Mouse (Mus musculus): ENCODE measurements around the gene Zfp36l1. TPM values are rescaled to one million over a fixed set of nuclear protein-coding genes. Genes with fewer than 3 reads are reported as not detected.
A peak's percentile ranks its signal among the peaks of the same experiment; 100 is the strongest.

Gene Zfp36l1
- polyA plus RNA-seq, 1 experiment from 2014 or later, result 52.3 TPM

- Histone ChIP-seq H3K4me1 (ENCODE audit: control insufficient read depth, insufficient read depth, low read length) (peaks cover 14% of the 10 kb centered on the region), H3K4me2 (ENCODE audit: low read length) (peak overlapping the region; percentile 95), H3K9ac (replicated peaks; ENCODE audit: low read length) (peak overlapping the region; percentile 88), H3K27ac (replicated peaks; ENCODE audit: low read depth, low read length) (peak overlapping the region; percentile 87), H3K27me3 (ENCODE audit: control insufficient read depth, insufficient read depth, low read length) (peaks cover 34% of the 10 kb centered on the region), H3K4me3 (replicated peaks; ENCODE audit: low read depth, low read length) (peak overlapping the region; percentile 69), H3K36me3 (ENCODE audit: control insufficient read depth, insufficient read depth, low read length) (peaks cover 6% of the 10 kb centered on the region; the same call in 1 of the 2 replicates), H3K9me3 (ENCODE audit: control insufficient read depth, low read length) (no peaks in the 10 kb centered on the region)
- DNase-seq (no peak), ATAC-seq (ENCODE audit: low FRiP score, low TSS enrichment) (no peak)
- under 1% methylated on average over 8 of the region's 8 CpGs for WGBS
Measured at GRCm38 (mm10) chr12:80114892-80115141, 2.0 kb upstream of the Zfp36l1 start.

DNA sequence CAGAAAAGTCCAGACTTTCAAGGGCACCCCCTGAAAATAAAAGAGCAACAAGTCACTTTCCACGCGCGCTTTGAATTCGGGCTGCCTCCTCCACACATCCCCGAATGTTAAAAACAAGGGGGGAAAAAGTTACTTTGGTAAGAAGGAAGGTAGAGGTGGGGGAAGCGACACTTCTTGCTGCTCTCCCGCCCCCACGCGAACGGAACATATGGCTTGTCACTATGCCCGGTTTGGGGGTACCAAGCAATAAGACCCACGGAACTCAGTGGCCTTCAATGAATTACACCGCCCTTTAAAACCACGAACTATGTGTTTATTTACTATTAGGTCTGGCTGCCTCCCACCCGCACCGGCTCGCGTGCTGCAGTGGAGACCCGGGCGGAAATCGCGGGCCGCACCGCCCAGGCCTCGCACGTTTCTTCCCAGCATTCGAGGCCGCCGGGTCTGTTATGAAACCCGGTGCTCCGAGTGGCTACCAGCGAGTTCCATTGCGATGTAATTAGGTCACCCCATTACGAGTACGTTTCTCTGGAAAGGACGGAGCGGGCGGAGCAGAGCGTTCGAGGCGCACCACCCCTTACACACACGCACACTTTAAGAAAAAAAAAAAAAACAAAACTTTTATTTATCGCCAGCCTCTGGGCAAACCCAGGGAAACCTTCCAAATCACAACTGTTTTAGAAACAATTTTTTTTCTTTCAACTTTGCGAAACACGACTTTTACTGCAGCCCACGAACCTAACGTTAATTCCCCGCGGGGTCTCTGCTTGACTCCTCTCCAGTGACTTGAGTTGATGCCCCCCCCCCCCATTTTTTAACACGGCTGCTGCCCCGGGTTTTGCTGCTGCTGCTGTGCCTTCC is 1.4 kb upstream of the Zfp36l1 start:
- no peaks in the 10 kb centered on the region for H3K9me3 ChIP-seq (ENCODE audit: control insufficient read depth, low read length)
- H3K27me3 ChIP-seq (ENCODE audit: control insufficient read depth, insufficient read depth, low read length), result peaks cover 34% of the 10 kb centered on the region
- WGBS, result under 1% methylated on average over 51 of the region's 51 CpGs
- DNase-seq (peak; percentile 68), ATAC-seq (ENCODE audit: low FRiP score, low TSS enrichment) (no peak)
- peak overlapping the region; percentile 87 for H3K27ac ChIP-seq (replicated peaks; ENCODE audit: low read depth, low read length)
- H3K36me3 ChIP-seq (ENCODE audit: control insufficient read depth, insufficient read depth, low read length), result peaks cover 7% of the 10 kb centered on the region; the same call in 1 of the 2 replicates
- peak overlapping the region; percentile 69 for H3K4me3 ChIP-seq (replicated peaks; ENCODE audit: low read depth, low read length)
- H3K4me1 ChIP-seq (ENCODE audit: control insufficient read depth, insufficient read depth, low read length), result peaks cover 14% of the 10 kb centered on the region
- peak overlapping the region; percentile 88; the same call in 1 of the 2 replicates for H3K9ac ChIP-seq (replicated peaks; ENCODE audit: low read length)
- peak overlapping the region; percentile 95 for H3K4me2 ChIP-seq (ENCODE audit: low read length)

- Histone ChIP-seq H3K27me3 (ENCODE audit: control insufficient read depth, insufficient read depth, low read length) (peaks cover 34% of the 10 kb centered on the region), H3K36me3 (ENCODE audit: control insufficient read depth, insufficient read depth, low read length) (peaks cover 7% of the 10 kb centered on the region; the same call in 1 of the 2 replicates), H3K9ac (replicated peaks; ENCODE audit: low read length) (peak overlapping the region; percentile 43; the same call in 1 of the 2 replicates), H3K27ac (replicated peaks; ENCODE audit: low read depth, low read length) (peak overlapping the region; percentile 77), H3K4me3 (replicated peaks; ENCODE audit: low read depth, low read length) (peak overlapping the region; percentile 69), H3K4me1 (ENCODE audit: control insufficient read depth, insufficient read depth, low read length) (peaks cover 14% of the 10 kb centered on the region), H3K4me2 (ENCODE audit: low read length) (peak overlapping the region; percentile 95), H3K9me3 (ENCODE audit: control insufficient read depth, low read length) (no peaks in the 10 kb centered on the region)
- DNase-seq (no peak), ATAC-seq (ENCODE audit: low FRiP score, low TSS enrichment) (no peak)
- WGBS, result under 1% methylated on average over 22 of the region's 22 CpGs
Measured at GRCm38 (mm10) chr12:80113586-80114021, 791 bp upstream of the Zfp36l1 start.

DNA sequence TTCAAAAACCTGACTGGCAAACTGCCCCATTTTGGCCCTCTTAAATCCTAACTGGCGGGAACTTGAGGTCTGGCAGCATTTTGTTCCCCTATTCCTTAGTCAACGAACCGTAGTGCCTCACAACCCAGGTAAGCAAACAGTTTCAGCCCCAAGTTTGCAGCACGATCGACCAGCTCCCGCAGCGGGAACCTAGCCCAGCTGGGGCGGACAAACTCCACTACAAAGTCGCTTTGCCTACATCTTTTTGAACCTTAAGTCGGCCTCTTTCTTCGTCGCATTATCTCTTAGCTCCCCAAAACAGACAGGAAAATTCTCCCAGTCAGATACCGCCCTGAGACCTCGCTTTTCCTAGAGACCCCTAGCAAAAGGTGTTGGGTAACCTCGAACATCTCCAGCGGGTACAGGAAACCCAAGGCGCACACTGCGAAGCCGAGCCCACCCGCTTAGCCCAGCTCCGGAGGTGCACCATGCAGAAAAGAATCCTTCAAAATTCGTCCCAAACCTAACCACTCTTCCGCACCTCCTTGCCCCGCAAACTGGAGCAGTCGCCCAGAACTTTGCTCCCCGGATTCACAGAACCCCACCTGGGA is 647 bp downstream of the Zfp36l1 start:
- Histone ChIP-seq H3K27me3 (ENCODE audit: control insufficient read depth, insufficient read depth, low read length) (peaks cover 34% of the 10 kb centered on the region), H3K4me3 (replicated peaks; ENCODE audit: low read depth, low read length) (peak overlapping the region; percentile 69), H3K4me2 (ENCODE audit: low read length) (peak overlapping the region; percentile 95), H3K27ac (replicated peaks; ENCODE audit: low read depth, low read length) (peak overlapping the region; percentile 75), H3K36me3 (ENCODE audit: control insufficient read depth, insufficient read depth, low read length) (peaks cover 7% of the 10 kb centered on the region; the same call in 1 of the 2 replicates), H3K9ac (replicated peaks; ENCODE audit: low read length) (peak overlapping the region; percentile 77), H3K9me3 (ENCODE audit: control insufficient read depth, low read length) (no peaks in the 10 kb centered on the region), H3K4me1 (ENCODE audit: control insufficient read depth, insufficient read depth, low read length) (peaks cover 14% of the 10 kb centered on the region)
- DNase-seq (peak; percentile 35), ATAC-seq (ENCODE audit: low FRiP score, low TSS enrichment) (no peak)
- under 1% methylated on average over 26 of the region's 26 CpGs for WGBS

- under 1% methylated on average over 29 of the region's 29 CpGs for WGBS
- ATAC-seq (ENCODE audit: low FRiP score, low TSS enrichment), result no peak
Measured at GRCm38 (mm10) chr12:80111131-80112070, 1.4 kb downstream of the Zfp36l1 start.

DNA sequence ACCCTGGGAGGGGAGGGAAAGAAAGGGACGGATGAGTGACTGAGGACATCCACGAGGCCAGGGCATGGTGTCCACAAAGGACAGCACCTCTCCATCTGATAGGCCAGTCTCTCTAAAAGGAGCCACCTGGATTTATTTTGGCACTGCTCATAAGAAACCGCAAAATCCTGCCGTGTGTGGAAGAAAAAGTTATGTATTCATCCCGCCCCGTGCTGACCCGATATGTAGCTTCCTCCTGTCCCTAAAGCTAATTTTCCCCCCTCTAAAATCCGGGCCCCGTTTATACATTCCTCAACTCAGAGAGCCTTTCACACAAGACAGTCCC is 2.3 kb downstream of the Zfp36l1 start:
- peaks cover 7% of the 10 kb centered on the region; the same call in 1 of the 2 replicates for H3K36me3 ChIP-seq (ENCODE audit: control insufficient read depth, insufficient read depth, low read length)
- ATAC-seq (ENCODE audit: low FRiP score, low TSS enrichment), result no peak
- H3K9me3 ChIP-seq (ENCODE audit: control insufficient read depth, low read length), result no peaks in the 10 kb centered on the region
- H3K4me1 ChIP-seq (ENCODE audit: control insufficient read depth, insufficient read depth, low read length), result peaks cover 14% of the 10 kb centered on the region
- no peak for DNase-seq
- H3K27ac ChIP-seq (replicated peaks; ENCODE audit: low read depth, low read length), result peak overlapping the region; percentile 75
- H3K4me3 ChIP-seq (replicated peaks; ENCODE audit: low read depth, low read length), result peak overlapping the region; percentile 69
- peak overlapping the region; percentile 95 for H3K4me2 ChIP-seq (ENCODE audit: low read length)
- WGBS, result under 1% methylated on average over 9 of the region's 9 CpGs
- peak overlapping the region; percentile 77 for H3K9ac ChIP-seq (replicated peaks; ENCODE audit: low read length)
- H3K27me3 ChIP-seq (ENCODE audit: control insufficient read depth, insufficient read depth, low read length), result peaks cover 34% of the 10 kb centered on the region

More at GRCm38 (mm10) chr12:80111131-80112070, 1.4 kb downstream of the Zfp36l1 start:
- Histone ChIP-seq H3K4me1 (ENCODE audit: control insufficient read depth, insufficient read depth, low read length) (peaks cover 14% of the 10 kb centered on the region), H3K27me3 (ENCODE audit: control insufficient read depth, insufficient read depth, low read length) (peaks cover 34% of the 10 kb centered on the region), H3K36me3 (ENCODE audit: control insufficient read depth, insufficient read depth, low read length) (peaks cover 7% of the 10 kb centered on the region; the same call in 1 of the 2 replicates), H3K9me3 (ENCODE audit: control insufficient read depth, low read length) (no peaks in the 10 kb centered on the region), H3K4me2 (ENCODE audit: low read length) (peak overlapping the region; percentile 95), H3K9ac (replicated peaks; ENCODE audit: low read length) (peak overlapping the region; percentile 77), H3K4me3 (replicated peaks; ENCODE audit: low read depth, low read length) (peak overlapping the region; percentile 69), H3K27ac (replicated peaks; ENCODE audit: low read depth, low read length) (peak overlapping the region; percentile 75)
- DNase-seq, result peak; percentile 52

GRCm38 (mm10) chr12:80109753-80110545 is 2.9 kb downstream of the Zfp36l1 start:
- peak overlapping the region; percentile 95 for H3K4me2 ChIP-seq (ENCODE audit: low read length)
- H3K4me1 ChIP-seq (ENCODE audit: control insufficient read depth, insufficient read depth, low read length), result peaks cover 14% of the 10 kb centered on the region
- H3K9me3 ChIP-seq (ENCODE audit: control insufficient read depth, low read length), result no peaks in the 10 kb centered on the region
- WGBS, result under 1% methylated on average over 53 of the region's 53 CpGs
- peaks cover 34% of the 10 kb centered on the region for H3K27me3 ChIP-seq (ENCODE audit: control insufficient read depth, insufficient read depth, low read length)
- DNase-seq, result peak; percentile 61
- peak overlapping the region; percentile 75 for H3K27ac ChIP-seq (replicated peaks; ENCODE audit: low read depth, low read length)
- H3K9ac ChIP-seq (replicated peaks; ENCODE audit: low read length), result peak overlapping the region; percentile 77
- ATAC-seq (ENCODE audit: low FRiP score, low TSS enrichment), result peak; percentile 13; the same call in 1 of the 2 replicates
- peaks cover 7% of the 10 kb centered on the region; the same call in 1 of the 2 replicates for H3K36me3 ChIP-seq (ENCODE audit: control insufficient read depth, insufficient read depth, low read length)
- peak overlapping the region; percentile 69 for H3K4me3 ChIP-seq (replicated peaks; ENCODE audit: low read depth, low read length)
